Mouse (Mus musculus) liver, postnatal 0 days (tissue): Measurements from ENCODE around the gene Mpst. TPM values are rescaled to one million over a fixed set of nuclear protein-coding genes. Genes with fewer than 3 reads are reported as not detected.

Experiments
- ATAC-seq: fragments of 200-750 bp; cut with Nextera tagmentation; 2 replicates; pipeline ENCODE4 v1.8.0; 2017; ENCODE audit warnings: mild to moderate bottlenecking, moderate library complexity
- DNase-seq: peaks from one replicate; pipeline ENCODE4 v3.0.0-alpha.2; 2016
- H3K27ac ChIP-seq: fragments of 300-500 bp; sonication (generic); 2 replicates; pipeline ENCODE4 v1.5.1; 2014; ENCODE audit warnings: antibody characterized with exemption, moderate library complexity, mild to moderate bottlenecking, low read depth
- H3K27me3 ChIP-seq: fragments of 300-500 bp; sonication (generic); 2 replicates; pipeline ENCODE4 v1.6.1; 2014; ENCODE audit warnings: low read length, control low read depth, mixed read lengths; ENCODE audit not compliant: insufficient read depth
- H3K36me3 ChIP-seq: fragments of 300-500 bp; sonication (generic); replicated peaks from 2 replicates; pipeline ENCODE4 v1.6.1; 2014; ENCODE audit warnings: mild to moderate bottlenecking, control low read depth, low read length, moderate library complexity, mixed read lengths; ENCODE audit not compliant: insufficient read depth
- H3K4me1 ChIP-seq: fragments of 300-500 bp; sonication (generic); 2 replicates; pipeline ENCODE4 v1.6.1; 2014; ENCODE audit warnings: antibody characterized with exemption, mild to moderate bottlenecking, control low read depth; ENCODE audit not compliant: insufficient read depth
- H3K4me2 ChIP-seq: fragments of 300-500 bp; sonication (generic); 2 replicates; pipeline ENCODE4 v1.6.1; 2014; ENCODE audit warnings: low read depth, mild to moderate bottlenecking, low read length, moderate library complexity, mixed read lengths
- H3K4me3 ChIP-seq: fragments of 300-500 bp; sonication (generic); 2 replicates; pipeline ENCODE4 v1.5.1; 2014; ENCODE audit warnings: low read depth, low read length
- H3K9ac ChIP-seq: fragments of 300-500 bp; sonication (generic); replicated peaks from 2 replicates; pipeline ENCODE4 v1.6.1; 2014; ENCODE audit warnings: mild to moderate bottlenecking, moderate library complexity
- H3K9me3 ChIP-seq: fragments of 300-500 bp; sonication (generic); 2 replicates; pipeline ENCODE4 v1.6.1; 2016; ENCODE audit warnings: mild to moderate bottlenecking, control low read depth, low read length, mixed read lengths
- CTCF ChIP-seq: sonication (generic); IDR thresholded peaks from 2 replicates; pipeline ENCODE4 v1.5.1; 2016; ENCODE audit warnings: antibody characterized with exemption, low read depth
- EP300 ChIP-seq: IDR thresholded peaks from 2 replicates; pipeline ENCODE4 v1.6.1; 2016; ENCODE audit warnings: antibody characterized with exemption, low read depth, mild to moderate bottlenecking
- WGBS: fragments of 180-500 bp; shearing (Covaris S2); extraction: QIAGEN DNeasy Blood & Tissue Kit; methylation state at CpG from one replicate; pipeline ENCODE4 v1.1.7; 2014; ENCODE audit not compliant: insufficient replicate concordance; 5-methylcytosine and 5-hydroxymethylcytosine counted together
- polyA plus RNA-seq: library from polyadenylated mRNA; unstranded; fragments of >200 nt; fragmentation: Nextera tagmentation; extraction: Ambion mirVana; gene quantifications from 2 replicates; pipeline ENCODE4 v1.2.1, GENCODE M21; 2015

Gene Mpst
- polyA plus RNA-seq, 1 experiment from 2014 or later, result 4.3 TPM

- H3K4me1 ChIP-seq, result peaks cover 48% of the 10 kb centered on the region
- peak overlapping the region; percentile 84 for H3K4me2 ChIP-seq
- no peak for TF ChIP-seq CTCF
- no peak for TF ChIP-seq EP300
- no peaks in the 10 kb centered on the region for H3K9me3 ChIP-seq
- H3K27me3 ChIP-seq, result no peaks in the 10 kb centered on the region
- H3K36me3 ChIP-seq, result peaks cover 9% of the 10 kb centered on the region; the same call in 1 of the 2 replicates
- H3K27ac ChIP-seq, result peak overlapping the region; percentile 100
- no peak for ATAC-seq
- WGBS, result 36% methylated on average over 4 of the region's 4 CpGs
- no peak overlapping the region; the same call in 1 of the 2 replicates for H3K4me3 ChIP-seq
- H3K9ac ChIP-seq, result peak overlapping the region; percentile 16; the same call in 1 of the 2 replicates
- DNase-seq, result peak; percentile 64
These were observed 4.3 kb upstream of the Mpst start for GRCm38 (mm10) chr15:78401921-78402320.

- H3K36me3 ChIP-seq, result peaks cover 9% of the 10 kb centered on the region; the same call in 1 of the 2 replicates
- peak overlapping the region; percentile 2; the same call in 1 of the 2 replicates for H3K4me3 ChIP-seq
- DNase-seq (peak; percentile 79), ATAC-seq (peak; percentile 24)
- H3K4me1 ChIP-seq, result peaks cover 53% of the 10 kb centered on the region
- TF ChIP-seq EP300 (no peak), CTCF (no peak)
- peak overlapping the region; percentile 16 for H3K9ac ChIP-seq
- peak overlapping the region; percentile 84 for H3K4me2 ChIP-seq
- H3K9me3 ChIP-seq, result no peaks in the 10 kb centered on the region
- H3K27ac ChIP-seq, result peak overlapping the region; percentile 100
- WGBS, result 56% methylated on average over 7 of the region's 7 CpGs
- no peaks in the 10 kb centered on the region for H3K27me3 ChIP-seq
These were observed 3.8 kb upstream of the Mpst start for GRCm38 (mm10) chr15:78402423-78402822.

- Histone ChIP-seq H3K4me3 (peak overlapping the region; percentile 89), H3K27me3 (no peaks in the 10 kb centered on the region), H3K4me2 (peak overlapping the region; percentile 84), H3K4me1 (peaks cover 62% of the 10 kb centered on the region), H3K36me3 (peaks cover 9% of the 10 kb centered on the region; the same call in 1 of the 2 replicates), H3K9me3 (no peaks in the 10 kb centered on the region), H3K9ac (peak overlapping the region; percentile 93), H3K27ac (peak overlapping the region; percentile 100)
- peak; percentile 7; the same call in 1 of the 2 replicates for ATAC-seq
- peak; percentile 69 for DNase-seq
- WGBS, result 45% methylated on average over 3 of the region's 3 CpGs
- TF ChIP-seq CTCF (no peak), EP300 (no peak)
These were observed 2.9 kb upstream of the Mpst start for GRCm38 (mm10) chr15:78403301-78403741.

GRCm38 (mm10) chr15:78403896-78404295 lies 2.3 kb upstream of the Mpst start:
- H3K4me2 ChIP-seq, result peak overlapping the region; percentile 84
- H3K9me3 ChIP-seq, result no peaks in the 10 kb centered on the region
- peak overlapping the region; percentile 89 for H3K4me3 ChIP-seq
- H3K4me1 ChIP-seq, result peaks cover 68% of the 10 kb centered on the region
- peak overlapping the region; percentile 93 for H3K9ac ChIP-seq
- DNase-seq, result peak; percentile 54
- H3K36me3 ChIP-seq, result peaks cover 8% of the 10 kb centered on the region; the same call in 1 of the 2 replicates
- H3K27ac ChIP-seq, result peak overlapping the region; percentile 100
- no peak for ATAC-seq
- 25% methylated on average over 1 of the region's 1 CpGs for WGBS
- H3K27me3 ChIP-seq, result no peaks in the 10 kb centered on the region
- TF ChIP-seq EP300 (no peak), CTCF (no peak)

DNA sequence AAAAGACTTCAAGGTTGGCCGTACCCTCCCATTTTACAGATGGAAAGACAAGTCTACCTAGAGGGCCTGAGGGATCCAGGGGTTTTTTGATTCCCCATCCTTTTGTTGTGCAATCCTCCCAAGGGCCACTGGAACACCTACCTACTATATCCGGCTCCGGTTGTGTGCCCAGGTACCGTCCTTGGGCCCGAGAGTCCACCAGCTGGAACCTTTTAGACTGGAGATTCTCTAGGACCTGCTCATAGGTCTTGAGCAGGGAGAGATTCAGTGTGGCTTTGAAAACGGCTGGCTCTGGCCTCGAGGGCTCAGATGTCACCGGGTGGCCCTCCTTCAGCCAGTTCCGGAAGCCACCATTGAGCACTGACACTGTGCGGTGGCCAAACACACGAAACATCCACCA lies 1.1 kb upstream of the Mpst start:
- WGBS, result 40% methylated on average over 11 of the region's 11 CpGs
- Histone ChIP-seq H3K4me3 (peak overlapping the region; percentile 89), H3K9me3 (no peaks in the 10 kb centered on the region), H3K4me2 (peak overlapping the region; percentile 84), H3K27ac (peak overlapping the region; percentile 100), H3K27me3 (no peaks in the 10 kb centered on the region), H3K4me1 (peaks cover 80% of the 10 kb centered on the region), H3K9ac (peak overlapping the region; percentile 93), H3K36me3 (no peaks in the 10 kb centered on the region; the same call in 1 of the 2 replicates)
- ATAC-seq, result no peak
- TF ChIP-seq EP300, result no peak
- TF ChIP-seq CTCF, result no peak
- DNase-seq, result no peak

DNA sequence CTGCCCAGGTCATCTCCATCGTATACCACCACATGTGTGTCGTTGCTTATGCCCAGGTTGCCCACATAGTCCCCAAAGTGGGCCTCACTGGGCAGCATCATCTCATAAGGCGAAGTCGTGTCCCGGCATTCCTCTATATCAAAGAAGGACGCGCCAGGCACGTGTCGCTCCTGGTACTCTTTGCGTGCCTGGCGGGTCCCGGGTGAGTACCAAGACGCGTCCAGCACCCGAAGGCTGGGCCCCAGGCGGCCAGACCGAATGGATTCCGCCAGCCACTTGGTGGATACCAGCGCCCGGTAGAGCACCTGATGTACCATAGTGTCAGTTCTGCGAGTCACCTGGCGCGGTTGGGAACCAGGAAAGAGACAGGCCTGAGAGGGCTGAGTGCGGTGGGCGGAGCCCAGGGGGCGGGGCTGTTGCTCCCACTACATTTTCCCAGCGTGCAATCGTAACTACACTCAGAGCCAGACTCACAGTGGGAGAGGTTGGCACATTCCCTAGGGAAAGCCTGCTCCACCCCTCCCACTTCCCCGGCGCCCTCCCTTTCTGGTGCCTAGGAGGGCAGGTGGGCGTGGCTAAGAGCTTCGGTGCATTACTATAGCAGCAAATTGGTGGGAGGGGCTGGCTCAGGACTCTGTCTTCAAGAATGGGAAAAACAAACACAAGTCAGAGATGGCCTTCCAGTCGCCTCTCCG lies 552 bp upstream of the Mpst start, which contains the start of gene Tst:
TSS of gene Tst (minus strand) at position 391 of the 695 bp plus-strand sequence.
- Histone ChIP-seq H3K9ac (peak within 1 kb of the TSS; percentile 93), H3K27ac (peak within 1 kb of the TSS; percentile 100), H3K36me3 (peaks cover 5% of the 10 kb centered on the region; the same call in 1 of the 2 replicates), H3K27me3 (no peaks in the 10 kb centered on the region), H3K4me1 (peaks cover 81% of the 10 kb centered on the region), H3K4me3 (peak within 1 kb of the TSS; percentile 89), H3K4me2 (peak within 1 kb of the TSS; percentile 84), H3K9me3 (no peaks in the 10 kb centered on the region)
- WGBS, result 2% methylated on average over 33 of the region's 34 CpGs
- ATAC-seq (peak; percentile 70), DNase-seq (peak; percentile 92)
- TF ChIP-seq EP300 (peak; percentile 16; the same call in 1 of the 2 replicates), CTCF (no peak)
